Comparison of ENCODE assay signal across 8 mouse cellular contexts in genomic region chr12:86946862-86947574, GRCm38 (mm10). TPM values are rescaled to one million over a fixed set of nuclear protein-coding genes. Genes with fewer than 3 reads are reported as not detected.
DNase-seq lines count a peak whose midpoint lies in the region; ATAC-seq and TF ChIP-seq lines count a peak whose summit lies in the region.

TSS of gene Cipc (plus strand) at chr12:86947043.

- no peaks in the 10 kb centered on the region for H3K27me3 ChIP-seq in embryonic facial prominence, embryonic 15.5 days
- no peaks in the 10 kb centered on the region for H3K27me3 ChIP-seq in limb, embryonic 14.5 days (ENCODE audit: control insufficient read depth, insufficient read depth, low read length)
- H3K27me3 ChIP-seq in midbrain, postnatal 0 days (ENCODE audit: insufficient read depth, low read length): no peaks in the 10 kb centered on the region

- no peak for TF ChIP-seq CTCF in bone marrow, adult 2 months (IDR thresholded peaks at IDR 0.05; ENCODE audit: control insufficient read depth, insufficient read depth, low read length)
- peak; percentile 49 for TF ChIP-seq CTCF in midbrain, postnatal 0 days (IDR thresholded peaks at IDR 0.05)

- H3K4me2 ChIP-seq in embryonic facial prominence, embryonic 15.5 days (replicated peaks): peak within 1 kb of the TSS; percentile 68
- H3K4me2 ChIP-seq in limb, embryonic 14.5 days (replicated peaks; ENCODE audit: low read depth, low read length, severe bottlenecking): peak within 1 kb of the TSS; percentile 88
- H3K4me2 ChIP-seq in midbrain, postnatal 0 days (ENCODE audit: low read depth, low read length, poor library complexity, severe bottlenecking): peak within 1 kb of the TSS; percentile 60

- H3K27ac ChIP-seq in bone marrow, adult 2 months (ENCODE audit: control insufficient read depth, insufficient read depth, low read depth, low read length, poor library complexity): peak within 1 kb of the TSS; percentile 95
- H3K27ac ChIP-seq in embryonic facial prominence, embryonic 15.5 days (replicated peaks): peak within 1 kb of the TSS; percentile 99
- peak within 1 kb of the TSS; percentile 98 for H3K27ac ChIP-seq in limb, embryonic 14.5 days (replicated peaks; ENCODE audit: low read depth, low read length)
- H3K27ac ChIP-seq in midbrain, postnatal 0 days (ENCODE audit: low read depth, low read length): peak within 1 kb of the TSS; percentile 99

- H3K4me1 ChIP-seq in bone marrow, adult 2 months (ENCODE audit: control insufficient read depth, insufficient read depth, low read length): peaks cover 6% of the 10 kb centered on the region
- peaks cover 41% of the 10 kb centered on the region for H3K4me1 ChIP-seq in embryonic facial prominence, embryonic 15.5 days
- H3K4me1 ChIP-seq in limb, embryonic 14.5 days (ENCODE audit: control insufficient read depth, insufficient read depth, low read length): peaks cover 18% of the 10 kb centered on the region
- H3K4me1 ChIP-seq in midbrain, postnatal 0 days (ENCODE audit: insufficient read depth, low read length): peaks cover 14% of the 10 kb centered on the region

- under 1% methylated on average over 64 of the region's 64 CpGs for WGBS in bone marrow, adult 2 months
- WGBS in embryonic facial prominence, embryonic 15.5 days: 0% methylated on average over 64 of the region's 64 CpGs
- under 1% methylated on average over 63 of the region's 64 CpGs for WGBS in limb, embryonic 14.5 days
- WGBS in midbrain, postnatal 0 days: under 1% methylated on average over 58 of the region's 64 CpGs

- no peaks in the 10 kb centered on the region for H3K9me3 ChIP-seq in embryonic facial prominence, embryonic 15.5 days (replicated peaks)
- no peaks in the 10 kb centered on the region for H3K9me3 ChIP-seq in limb, embryonic 14.5 days (ENCODE audit: control insufficient read depth, low read length)
- H3K9me3 ChIP-seq in midbrain, postnatal 0 days (ENCODE audit: low read length): no peaks in the 10 kb centered on the region

- ATAC-seq in embryonic facial prominence, embryonic 15.5 days (ENCODE audit: insufficient number of reproducible peaks, low FRiP score, low TSS enrichment, low read depth): peak; percentile 99
- ATAC-seq in limb, embryonic 14.5 days (ENCODE audit: low FRiP score, low read depth): peak; percentile 99
- ATAC-seq in midbrain, postnatal 0 days (ENCODE audit: low FRiP score): peak; percentile 97

- peak within 1 kb of the TSS; percentile 72 for H3K4me3 ChIP-seq in bone marrow, adult 2 months (replicated peaks; ENCODE audit: control insufficient read depth, low read depth, low read length)
- H3K4me3 ChIP-seq in embryonic facial prominence, embryonic 15.5 days (replicated peaks): peak within 1 kb of the TSS; percentile 79
- peak within 1 kb of the TSS; percentile 65 for H3K4me3 ChIP-seq in limb, embryonic 14.5 days (replicated peaks; ENCODE audit: low read length)
- peak within 1 kb of the TSS; percentile 61 for H3K4me3 ChIP-seq in midbrain, postnatal 0 days (ENCODE audit: low read depth, low read length)

- TF ChIP-seq POLR2A in bone marrow, adult 2 months (IDR thresholded peaks at IDR 0.05; ENCODE audit: borderline replicate concordance, control insufficient read depth, low read depth, low read length): peak; percentile 68; the same call in 1 of the 2 replicates
- TF ChIP-seq POLR2A in limb, embryonic 14.5 days (IDR thresholded peaks at IDR 0.05; ENCODE audit: borderline replicate concordance, extremely low read depth, insufficient read depth, insufficient read length): peak; percentile 83; the same call in 1 of the 2 replicates

- H3K9ac ChIP-seq in embryonic facial prominence, embryonic 15.5 days: peak within 1 kb of the TSS; percentile 80
- peak within 1 kb of the TSS; percentile 91 for H3K9ac ChIP-seq in limb, embryonic 14.5 days (ENCODE audit: low read depth, low read length, severe bottlenecking)
- peak within 1 kb of the TSS; percentile 95 for H3K9ac ChIP-seq in midbrain, postnatal 0 days (replicated peaks; ENCODE audit: low read length, poor library complexity, severe bottlenecking)

- H3K36me3 ChIP-seq in embryonic facial prominence, embryonic 15.5 days: no peaks in the 10 kb centered on the region
- H3K36me3 ChIP-seq in limb, embryonic 14.5 days (ENCODE audit: control insufficient read depth, insufficient read depth, low read length): no peaks in the 10 kb centered on the region
- H3K36me3 ChIP-seq in midbrain, postnatal 0 days (ENCODE audit: insufficient read depth, low read length): no peaks in the 10 kb centered on the region

- peak; percentile 99 for DNase-seq in 416B (ENCODE audit: low read depth)
- DNase-seq in heart, adult 8-10 months (ENCODE audit: low spot score): peak; percentile 98
- peak; percentile 99 for DNase-seq in kidney, adult 9 months
- DNase-seq in limb, embryonic 14.5 days (ENCODE audit: low spot score): peak; percentile 97
- peak; percentile 99 for DNase-seq in midbrain, postnatal 0 days (ENCODE audit: low spot score)
- peak; percentile 94 to 95 for DNase-seq in spleen, postnatal 14 days (ENCODE audit: low spot score in 2 of 2)

RNA-seq across cellular contexts. Expression of gene Cipc, which starts in this region (rescaled TPM):
- 5.5 and 5.9 TPM in 2 replicates for polyA plus RNA-seq in bone marrow, adult 2 months (2011; ENCODE audit: insufficient read depth, insufficient read length, low replicate concordance, missing spikeins)
- 20.3 and 23.2 TPM in 2 replicates for polyA plus RNA-seq in embryonic facial prominence, embryonic 15.5 days (2015; fragmentation: Nextera tagmentation; extraction: Ambion mirVana)
- total RNA-seq in heart, adult 8-10 months (2022): 10 to 100 TPM; 42.4 to 53.8 (median 48.3) TPM
- polyA plus RNA-seq in limb, embryonic 14.5 days (2012; rRNA removed): 31.3 and 40.7 TPM in 2 replicates
- polyA plus RNA-seq in limb, embryonic 14.5 days (2014; fragmentation: Nextera tagmentation; extraction: Ambion mirVana): 20.0 and 21.4 TPM in 2 replicates
- total RNA-seq in midbrain, postnatal 0 days (2014; rRNA removed): 65.7 and 77.5 TPM in 2 replicates
- polyA plus RNA-seq in midbrain, postnatal 0 days (2015; fragmentation: Nextera tagmentation; extraction: Ambion mirVana): 34.6 and 37.6 TPM in 2 replicates

Comparison
In these comparisons a context has a peak if more than half of its experiments do, and no peak if none do; other contexts are left out.
1. Peak in every context shown above with its lines: DNase-seq, ATAC-seq, H3K4me3 ChIP-seq and H3K27ac ChIP-seq.